Mouse (Mus musculus) testis, adult 2 months (tissue): ENCODE data around the gene Gm13090.

Experiments
- CTCF ChIP-seq: fragments of 200-500 bp; IDR thresholded peaks from 2 replicates; pipeline ENCODE4 v1.5.1; 2012; ENCODE audit warnings: low read depth, mild to moderate bottlenecking, inconsistent platforms, low read length, moderate library complexity; ENCODE audit not compliant: control insufficient read depth, insufficient read depth, insufficient replicate concordance
- POLR2A ChIP-seq: fragments of 200-500 bp; IDR thresholded peaks from 2 replicates; pipeline ENCODE4 v1.6.1; 2012; ENCODE audit warnings: low read depth, mild to moderate bottlenecking, inconsistent platforms, low read length, moderate library complexity; ENCODE audit not compliant: control insufficient read depth

- TF ChIP-seq CTCF: no peak
- no peak for TF ChIP-seq POLR2A
Measured at GRCm38 (mm10) chr4:151118883-151119282, 29.5 kb downstream of the Gm13090 start.
